Mouse (Mus musculus): ENCODE data around the gene Txnrd1.

- TF ChIP-seq CTCF (IDR thresholded peaks at IDR 0.05; ENCODE audit: extremely low read depth, insufficient read length, insufficient replicate concordance, low read depth, low read length) (peak; percentile 54; the same call in 1 of the 2 replicates), POLR2A (IDR thresholded peaks at IDR 0.05; ENCODE audit: low read depth, low read length) (no peak)
Measured at GRCm38 (mm10) chr10:82909382-82909781, 75.6 kb downstream of the Txnrd1 start.

Measured in small intestine, adult 2 months (tissue).